Mouse (Mus musculus): ENCODE data around the gene Rcc1. TPM values are rescaled to one million over a fixed set of nuclear protein-coding genes. Genes with fewer than 3 reads are reported as not detected.
"Not testable (repeated sequence)": the region's sequence is repeated elsewhere in the genome, so short reads cannot be mapped to it uniquely, and the experiment has no call there.

Gene Rcc1
- polyA plus RNA-seq, 1 experiment from 2014 or later, result 40.0 TPM

- Histone ChIP-seq H3K9ac (ENCODE audit: low read depth, low read length) (no peak overlapping the region), H3K4me2 (ENCODE audit: low read length) (no peak overlapping the region), H3K9me3 (replicated peaks; ENCODE audit: low read length) (no peaks in the 10 kb centered on the region), H3K4me3 (replicated peaks; ENCODE audit: low read depth, low read length) (no peak overlapping the region), H3K27ac (no peak overlapping the region), H3K36me3 (ENCODE audit: insufficient read depth, low read length) (0 out of 2 replicates have a peak, but pooled peaks cover 3% of the 10 kb centered on the region), H3K27me3 (ENCODE audit: insufficient read depth, low read length) (no peaks in the 10 kb centered on the region), H3K4me1 (replicated peaks; ENCODE audit: insufficient read depth, low read length) (no peaks in the 10 kb centered on the region)
- WGBS, result 50% methylated on average over 8 of the region's 8 CpGs
- DNase-seq (ENCODE audit: low spot score) (no peak), ATAC-seq (replicated peaks; ENCODE audit: low FRiP score, low read depth) (no peak)
- 0 out of 2 replicates have a peak, but pooled peaks have one; percentile 21 for TF ChIP-seq CTCF (IDR thresholded peaks at IDR 0.05; ENCODE audit: low read depth)
These were observed 57.6 kb downstream of the Rcc1 start for GRCm38 (mm10) chr4:132295696-132296390.

GRCm38 (mm10) chr4:132293682-132294240 lies 59.6 kb downstream of the Rcc1 start:
- Histone ChIP-seq H3K27ac (0 out of 2 replicates have a peak overlapping the region, but pooled peaks have one; percentile 8), H3K4me3 (replicated peaks; ENCODE audit: low read depth, low read length) (no peak overlapping the region), H3K9me3 (replicated peaks; ENCODE audit: low read length) (no peaks in the 10 kb centered on the region), H3K4me2 (ENCODE audit: low read length) (no peak overlapping the region), H3K9ac (ENCODE audit: low read depth, low read length) (0 out of 2 replicates have a peak overlapping the region, but pooled peaks have one; percentile 31), H3K4me1 (replicated peaks; ENCODE audit: insufficient read depth, low read length) (no peaks in the 10 kb centered on the region), H3K36me3 (ENCODE audit: insufficient read depth, low read length) (peaks cover 10% of the 10 kb centered on the region; the same call in 1 of the 2 replicates), H3K27me3 (ENCODE audit: insufficient read depth, low read length) (no peaks in the 10 kb centered on the region)
- TF ChIP-seq CTCF (IDR thresholded peaks at IDR 0.05; ENCODE audit: low read depth), result no peak
- 54% methylated on average over 7 of the region's 7 CpGs for WGBS
- ATAC-seq (replicated peaks; ENCODE audit: low FRiP score, low read depth) (no peak), DNase-seq (ENCODE audit: low spot score) (no peak)

GRCm38 (mm10) chr4:132292988-132293387 lies 60.4 kb downstream of the Rcc1 start:
- peak; percentile 78 for TF ChIP-seq CTCF (IDR thresholded peaks at IDR 0.05; ENCODE audit: low read depth)
- Histone ChIP-seq H3K27me3 (ENCODE audit: insufficient read depth, low read length) (no peaks in the 10 kb centered on the region), H3K36me3 (ENCODE audit: insufficient read depth, low read length) (peaks cover 10% of the 10 kb centered on the region; the same call in 1 of the 2 replicates), H3K4me2 (ENCODE audit: low read length) (no peak overlapping the region), H3K4me1 (replicated peaks; ENCODE audit: insufficient read depth, low read length) (no peaks in the 10 kb centered on the region), H3K9me3 (replicated peaks; ENCODE audit: low read length) (no peaks in the 10 kb centered on the region), H3K27ac (no peak overlapping the region), H3K9ac (ENCODE audit: low read depth, low read length) (no peak overlapping the region), H3K4me3 (replicated peaks; ENCODE audit: low read depth, low read length) (no peak overlapping the region)
- DNase-seq (ENCODE audit: low spot score) (peak; percentile 77), ATAC-seq (replicated peaks; ENCODE audit: low FRiP score, low read depth) (no peak)
- WGBS, result 55% methylated on average over 4 of the region's 4 CpGs

GRCm38 (mm10) chr4:132291624-132292335 lies 61.6 kb downstream of the Rcc1 start:
- TF ChIP-seq CTCF (IDR thresholded peaks at IDR 0.05; ENCODE audit: low read depth), result peak; percentile 51
- H3K9ac ChIP-seq (ENCODE audit: low read depth, low read length), result no peak overlapping the region
- no peak overlapping the region for H3K4me3 ChIP-seq (replicated peaks; ENCODE audit: low read depth, low read length)
- H3K27me3 ChIP-seq (ENCODE audit: insufficient read depth, low read length), result no peaks in the 10 kb centered on the region
- WGBS, result 84% methylated on average over 12 of the region's 12 CpGs
- ATAC-seq (replicated peaks; ENCODE audit: low FRiP score, low read depth), result no peak
- H3K4me2 ChIP-seq (ENCODE audit: low read length), result no peak overlapping the region
- H3K27ac ChIP-seq, result no peak overlapping the region
- no peak for DNase-seq (ENCODE audit: low spot score)
- no peaks in the 10 kb centered on the region for H3K9me3 ChIP-seq (replicated peaks; ENCODE audit: low read length)
- peaks cover 10% of the 10 kb centered on the region; the same call in 1 of the 2 replicates for H3K36me3 ChIP-seq (ENCODE audit: insufficient read depth, low read length)
- H3K4me1 ChIP-seq (replicated peaks; ENCODE audit: insufficient read depth, low read length), result no peaks in the 10 kb centered on the region

- DNase-seq (ENCODE audit: low spot score), result no peak
- Histone ChIP-seq H3K9me3 (replicated peaks; ENCODE audit: low read length) (no peaks in the 10 kb centered on the region), H3K27me3 (ENCODE audit: insufficient read depth, low read length) (no peaks in the 10 kb centered on the region), H3K9ac (ENCODE audit: low read depth, low read length) (no peak overlapping the region), H3K4me3 (replicated peaks; ENCODE audit: low read depth, low read length) (no peak overlapping the region), H3K36me3 (ENCODE audit: insufficient read depth, low read length) (peaks cover 10% of the 10 kb centered on the region; the same call in 1 of the 2 replicates), H3K27ac (no peak overlapping the region), H3K4me2 (ENCODE audit: low read length) (no peak overlapping the region), H3K4me1 (replicated peaks; ENCODE audit: insufficient read depth, low read length) (no peaks in the 10 kb centered on the region)
- no peak for ATAC-seq (replicated peaks; ENCODE audit: low FRiP score, low read depth)
- TF ChIP-seq CTCF (IDR thresholded peaks at IDR 0.05; ENCODE audit: low read depth), result no peak
- 75% methylated on average over 4 of the region's 4 CpGs for WGBS
These were observed 62.3 kb downstream of the Rcc1 start for GRCm38 (mm10) chr4:132291056-132291455.

GRCm38 (mm10) chr4:132288840-132289239 lies 64.6 kb downstream of the Rcc1 start:
- not testable (repeated sequence) for H3K4me1 ChIP-seq (replicated peaks; ENCODE audit: insufficient read depth, low read length); ATAC-seq (replicated peaks; ENCODE audit: low FRiP score, low read depth); H3K4me2 ChIP-seq (ENCODE audit: low read length); H3K9me3 ChIP-seq (replicated peaks; ENCODE audit: low read length); H3K4me3 ChIP-seq (replicated peaks; ENCODE audit: low read depth, low read length); H3K9ac ChIP-seq (ENCODE audit: low read depth, low read length); H3K27ac ChIP-seq; H3K27me3 ChIP-seq (ENCODE audit: insufficient read depth, low read length); DNase-seq (ENCODE audit: low spot score)
- peaks cover 10% of the 10 kb centered on the region; the same call in 1 of the 2 replicates for H3K36me3 ChIP-seq (ENCODE audit: insufficient read depth, low read length)
- 83% methylated on average over 3 of the region's 5 CpGs for WGBS

Other genes starting within 250 kb of the Rcc1 start
- gene Oprd1, start 209.1 kb downstream of the Rcc1 start, polyA plus RNA-seq (2015; fragmentation: Nextera tagmentation; extraction: Ambion mirVana), result 0.03 and 0.05 TPM in 2 replicates
- 87.7 and 89.4 TPM in 2 replicates for gene Ythdf2, start 141.3 kb downstream of the Rcc1 start, polyA plus RNA-seq (2015; fragmentation: Nextera tagmentation; extraction: Ambion mirVana)
- gene Gmeb1, start 92.0 kb downstream of the Rcc1 start, polyA plus RNA-seq (2015; fragmentation: Nextera tagmentation; extraction: Ambion mirVana), result 21.9 and 24.3 TPM in 2 replicates
- 38.1 and 39.0 TPM in 2 replicates for gene Taf12, start 79.2 kb downstream of the Rcc1 start, polyA plus RNA-seq (2015; fragmentation: Nextera tagmentation; extraction: Ambion mirVana)
- gene Rab42, start 50.2 kb downstream of the Rcc1 start, polyA plus RNA-seq (2015; fragmentation: Nextera tagmentation; extraction: Ambion mirVana), result 2.4 and 3.0 TPM in 2 replicates
- gene Trnau1ap, start 24.1 kb downstream of the Rcc1 start, polyA plus RNA-seq (2015; fragmentation: Nextera tagmentation; extraction: Ambion mirVana), result 70.3 and 72.8 TPM in 2 replicates
- gene Phactr4, start 68.9 kb upstream of the Rcc1 start, polyA plus RNA-seq (2015; fragmentation: Nextera tagmentation; extraction: Ambion mirVana), result 24.3 and 25.2 TPM in 2 replicates
- 20.9 and 22.1 TPM in 2 replicates for gene Med18, start 110.3 kb upstream of the Rcc1 start, polyA plus RNA-seq (2015; fragmentation: Nextera tagmentation; extraction: Ambion mirVana)
- 18.1 and 20.1 TPM in 2 replicates for gene Sesn2, start 156.9 kb upstream of the Rcc1 start, polyA plus RNA-seq (2015; fragmentation: Nextera tagmentation; extraction: Ambion mirVana)
- 1,652 and 1,801 TPM in 2 replicates for gene Atpif1, start 180.1 kb upstream of the Rcc1 start, polyA plus RNA-seq (2015; fragmentation: Nextera tagmentation; extraction: Ambion mirVana)
- 162 and 170 TPM in 2 replicates for gene Dnajc8, start 181.9 kb upstream of the Rcc1 start, polyA plus RNA-seq (2015; fragmentation: Nextera tagmentation; extraction: Ambion mirVana)
- 0.64 and 0.75 TPM in 2 replicates for gene Ptafr, start 210.5 kb upstream of the Rcc1 start, polyA plus RNA-seq (2015; fragmentation: Nextera tagmentation; extraction: Ambion mirVana)